ENCODE assay signal across 9 mouse cellular contexts in the genomic region with DNA sequence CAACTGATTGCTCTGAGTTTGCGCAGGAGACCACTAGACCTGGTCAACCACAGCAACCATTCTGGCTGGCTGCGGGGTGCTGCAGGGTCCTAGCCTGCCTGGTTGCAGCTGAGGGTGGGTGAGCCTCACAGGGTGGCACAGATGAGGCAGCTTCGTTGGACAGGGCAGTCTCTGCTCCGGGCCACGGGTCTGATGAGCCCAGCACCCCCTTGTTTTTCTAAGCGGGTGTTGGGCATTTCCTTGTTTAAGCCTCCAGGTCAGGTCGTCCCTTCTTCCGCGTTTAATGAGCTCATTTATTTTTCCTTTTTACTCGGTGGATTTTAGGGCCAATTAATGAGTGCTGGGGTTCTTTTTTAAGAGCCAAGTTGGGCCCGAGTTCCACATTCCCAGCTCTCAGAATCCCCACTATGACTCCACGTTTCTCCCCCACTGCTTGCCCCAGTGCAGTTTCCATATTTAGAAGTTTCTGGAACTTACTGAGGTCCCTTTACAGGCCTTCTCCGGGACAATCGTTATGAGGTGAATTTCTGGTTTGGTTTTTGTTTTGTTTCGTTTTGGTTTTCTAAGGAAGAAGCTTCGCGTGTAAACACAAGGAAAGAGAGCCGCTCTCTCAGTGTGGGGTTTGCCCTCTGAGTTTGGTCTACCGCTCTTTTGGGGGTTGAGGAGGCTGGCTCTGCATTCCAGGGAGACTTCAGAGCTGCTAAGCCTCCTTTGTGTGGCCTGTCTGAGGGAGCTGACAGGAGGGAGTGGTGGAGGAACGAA. TPM values are rescaled to one million over a fixed set of nuclear protein-coding genes. Genes with fewer than 3 reads are reported as not detected.
A peak's percentile ranks its signal among the peaks of the same experiment; 100 is the strongest.
DNase-seq lines count a peak whose midpoint lies in the region; ATAC-seq and TF ChIP-seq lines count a peak whose summit lies in the region.
"Had no signal": no experiment of that assay in that cellular context is flagged by ENCODE, and none has a peak within 500 bp of the region (broad histone marks: within the 10 kb centered on the region; RNA-seq: fewer than 3 reads in every experiment).

No protein-coding gene starts in this region.

- POLR2A ChIA-PET in Patski (lab: Charles Lee), result interaction anchor here (1.0 kb wide), 2 partner anchors 46 to 50 kb away, joined by 3 read pairs; a partner anchor contains a TSS

- peak; percentile 55 for ATAC-seq in Patski
- no peak for ATAC-seq in erythroid progenitor cell, adult 5-6 weeks (replicated peaks; ENCODE audit: low FRiP score, poor library complexity, severe bottlenecking)

- DNase-seq in adrenal gland, postnatal 14 days, result peak; percentile 21
- DNase-seq in adrenal gland, postnatal 4 days (ENCODE audit: low spot score in 2 of 2), result no peak
- DNase-seq in layer of hippocampus, adult 9-11 months, result peak; percentile 27
- DNase-seq in layer of hippocampus, postnatal 25 days (ENCODE audit: extremely low spot score in 1 of 2, low spot score in 1 of 2), result no peak
- no peak for DNase-seq in Patski (ENCODE audit: low read depth, low spot score)
- DNase-seq in layer of hippocampus, postnatal 14 days (ENCODE audit: low spot score in 2 of 2), result peak; percentile 33 to 64
- DNase-seq in cerebellum, adult 9-10 months, result no peak

- in situ Hi-C loops in Patski (cut with MboI; ENCODE audit: low pct_unique_long_range_greater_than_20kb), result no loop called here

- CTCF ChIA-PET in Patski (lab: Charles Lee), result interaction anchor here (1.0 to 5.2 kb wide), 4 partner anchors 26 to 129 kb away, joined by 3 to 73 read pairs (median 6); a partner anchor contains a TSS

- no peaks in the 10 kb centered on the region for H3K27me3 ChIP-seq in Patski

- no peak for TF ChIP-seq CTCF in Patski (IDR thresholded peaks at IDR 0.05)

RNA-seq across cellular contexts. Expression of a gene that starts 24.5 kb away (rescaled TPM):
- total RNA-seq in adrenal gland, postnatal 14 days (2021), result 35.9 and 51.0 TPM in 2 replicates
- total RNA-seq in adrenal gland, postnatal 4 days (2021), result 10 to 100 TPM; 38.3 to 40.0 TPM
- total RNA-seq in layer of hippocampus, postnatal 25 days (2021), result 10 to 100 TPM; 28.4 to 36.7 TPM
- 46.7 TPM for polyA plus RNA-seq in Patski (2021)
- 10 to 100 TPM; 27.9 to 37.3 TPM for total RNA-seq in layer of hippocampus, postnatal 14 days (2021)
- 3.8 and 7.9 TPM in 2 replicates for total RNA-seq in erythroid progenitor cell, adult 5-6 weeks (2015; ENCODE audit: low replicate concordance)
- 0.30 and 4.4 TPM in 2 replicates for total RNA-seq in erythroid progenitor cell, adult 5-6 weeks (2017; ENCODE audit: low replicate concordance)

RNA-seq across cellular contexts. Expression of a gene that starts 50.6 kb away (rescaled TPM):
- total RNA-seq in adrenal gland, postnatal 14 days (2021), result 3.1 and 6.9 TPM in 2 replicates
- 1 to 10 TPM; 4.9 to 6.3 TPM for total RNA-seq in adrenal gland, postnatal 4 days (2021)
- 10 to 100 TPM; 14.6 to 16.9 TPM for total RNA-seq in layer of hippocampus, postnatal 25 days (2021)
- polyA plus RNA-seq in Patski (2021), result 48.0 TPM
- 10 to 100 TPM; 16.2 to 17.9 TPM for total RNA-seq in layer of hippocampus, postnatal 14 days (2021)
- total RNA-seq in erythroid progenitor cell, adult 5-6 weeks (2015; ENCODE audit: low replicate concordance), result 2.9 TPM in 1 of 2 replicates, not detected in the other
- 2.2 TPM in 1 of 2 replicates, not detected in the other for total RNA-seq in erythroid progenitor cell, adult 5-6 weeks (2017; ENCODE audit: low replicate concordance)
- total RNA-seq: hematopoietic stem cell, adult 5-6 weeks had no signal

Comparison
In these comparisons a context has a peak if more than half of its experiments do, and no peak if none do; other contexts are left out.
1. DNase-seq: peak in adrenal gland, postnatal 14 days (single experiment), layer of hippocampus, adult 9-11 months (single experiment) and layer of hippocampus, postnatal 14 days (2 of 2); none in adrenal gland, postnatal 4 days (0 of 2), layer of hippocampus, postnatal 25 days (0 of 2), Patski (single experiment) and cerebellum, adult 9-10 months (single experiment).